Mouse (Mus musculus) stomach, embryonic 14.5 days (tissue): ENCODE data around the gene Rbks. TPM values are rescaled to one million over a fixed set of nuclear protein-coding genes. Genes with fewer than 3 reads are reported as not detected.
A peak's percentile ranks its signal among the peaks of the same experiment; 100 is the strongest.
"Not testable (repeated sequence)": the region's sequence is repeated elsewhere in the genome, so short reads cannot be mapped to it uniquely, and the experiment has no call there.

Source experiments
- ATAC-seq: fragments of 200-750 bp; cut with Nextera tagmentation; 2 replicates; pipeline ENCODE4 v1.8.0; 2017; ENCODE audit warnings: low read depth, moderate TSS enrichment; ENCODE audit not compliant: insufficient number of reproducible peaks, insufficient read depth, low FRiP score
- H3K27ac ChIP-seq: fragments of 300-500 bp; sonication (generic); 2 replicates; pipeline ENCODE4 v1.5.1; 2014; ENCODE audit warnings: mild to moderate bottlenecking, low read length, moderate library complexity, mixed read lengths
- H3K27me3 ChIP-seq: fragments of 300-500 bp; sonication (generic); 2 replicates; pipeline ENCODE4 v1.6.1; 2014; ENCODE audit warnings: low read length, control low read depth, mixed read lengths; ENCODE audit not compliant: control insufficient read depth, insufficient read depth
- H3K36me3 ChIP-seq: fragments of 300-500 bp; sonication (generic); 2 replicates; pipeline ENCODE4 v1.6.1; 2014; ENCODE audit warnings: mild to moderate bottlenecking, control low read depth, low read length, moderate library complexity, mixed read lengths; ENCODE audit not compliant: control insufficient read depth, insufficient read depth
- H3K4me1 ChIP-seq: fragments of 300-500 bp; sonication (generic); 2 replicates; pipeline ENCODE4 v1.6.1; 2014; ENCODE audit warnings: low read length, control low read depth, mixed read lengths; ENCODE audit not compliant: control insufficient read depth, insufficient read depth
- H3K4me2 ChIP-seq: fragments of 300-500 bp; sonication (generic); replicated peaks from 2 replicates; pipeline ENCODE4 v1.6.1; 2014; ENCODE audit warnings: low read depth, low read length, control low read depth
- H3K4me3 ChIP-seq: fragments of 300-500 bp; sonication (generic); 2 replicates; pipeline ENCODE4 v1.5.1; 2014; ENCODE audit warnings: low read depth, low read length, control low read depth
- H3K9ac ChIP-seq: fragments of 300-500 bp; sonication (generic); replicated peaks from 2 replicates; pipeline ENCODE4 v1.6.1; 2014; ENCODE audit warnings: low read depth, mild to moderate bottlenecking, control low read depth, low read length, moderate library complexity, mixed read lengths
- H3K9me3 ChIP-seq: fragments of 300-500 bp; sonication (generic); 2 replicates; pipeline ENCODE4 v1.6.1; 2016; ENCODE audit warnings: low read depth, low read length, control low read depth; ENCODE audit not compliant: control insufficient read depth
- WGBS: fragments of 180-500 bp; shearing (Covaris S2); extraction: QIAGEN DNeasy Blood & Tissue Kit; methylation state at CpG from one replicate; pipeline ENCODE4 v1.1.7; 2014; 5-methylcytosine and 5-hydroxymethylcytosine counted together
- polyA plus RNA-seq: library from polyadenylated mRNA; unstranded; fragments of >200 nt; fragmentation: Nextera tagmentation; extraction: Ambion mirVana; gene quantifications from 2 replicates; pipeline ENCODE4 v1.2.1, GENCODE M21; 2014

Gene Rbks
- polyA plus RNA-seq, 1 experiment from 2014 or later, result 2.2 TPM

DNA sequence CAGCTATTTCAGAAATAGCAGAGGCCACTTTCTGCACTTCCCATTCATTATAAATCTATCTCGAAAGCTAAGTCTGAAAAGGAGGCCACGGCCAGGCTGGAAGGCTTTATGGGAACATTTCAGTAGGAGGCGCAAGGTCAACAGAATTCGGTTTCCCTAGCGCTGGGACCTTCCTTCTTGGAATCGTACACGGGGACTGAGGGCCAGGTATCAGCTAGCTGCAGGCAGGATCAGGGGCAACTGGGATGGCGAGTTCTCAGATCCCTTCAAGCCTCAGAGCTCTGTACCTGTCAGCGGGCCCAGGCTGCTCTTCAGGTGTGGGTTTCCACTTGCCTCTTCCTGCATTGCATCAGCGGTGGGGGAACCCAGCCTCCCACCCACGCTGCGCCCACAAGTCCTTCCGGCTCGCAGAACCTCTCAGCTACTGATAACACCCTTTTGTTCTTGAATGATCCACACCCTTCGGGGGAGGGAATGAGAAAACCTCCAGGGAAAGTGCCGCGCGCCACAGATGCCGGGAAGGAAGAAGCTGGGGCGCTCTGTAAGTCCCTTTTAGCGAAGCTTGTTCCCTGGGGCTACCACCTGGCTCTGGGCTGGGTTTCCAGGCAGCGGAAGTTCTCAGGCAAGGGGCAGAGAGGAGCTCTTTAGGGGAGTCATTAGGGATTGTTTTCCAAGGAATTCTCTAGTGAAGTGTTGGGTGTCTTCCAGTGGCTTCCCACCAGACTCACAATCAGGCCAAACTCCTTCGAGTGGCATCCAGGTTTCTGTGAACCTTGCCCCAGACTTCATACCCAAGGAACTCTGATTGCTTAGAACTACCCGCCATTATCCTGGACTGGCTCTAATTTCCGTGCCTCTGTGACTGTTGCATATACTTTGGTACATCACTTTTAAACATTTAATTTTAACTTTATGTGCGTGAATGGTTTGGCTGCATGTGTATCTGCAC lies 100.7 kb downstream of the Rbks start, which contains the start of gene Mrpl33:
Mrpl33 (plus strand) TSS at position 455 of the 949 bp plus-strand sequence.
- Histone ChIP-seq H3K4me2 (peak within 1 kb of the TSS; percentile 61), H3K27me3 (no peaks in the 10 kb centered on the region), H3K36me3 (no peaks in the 10 kb centered on the region), H3K9me3 (no peaks in the 10 kb centered on the region), H3K4me3 (peak within 1 kb of the TSS; percentile 26), H3K27ac (peak within 1 kb of the TSS; percentile 70), H3K9ac (peak within 1 kb of the TSS; percentile 36; the same call in 1 of the 2 replicates), H3K4me1 (peaks cover 17% of the 10 kb centered on the region; the same call in 1 of the 2 replicates)
- WGBS, result 9% methylated on average over 26 of the region's 26 CpGs
- peak; percentile 80 for ATAC-seq

DNA sequence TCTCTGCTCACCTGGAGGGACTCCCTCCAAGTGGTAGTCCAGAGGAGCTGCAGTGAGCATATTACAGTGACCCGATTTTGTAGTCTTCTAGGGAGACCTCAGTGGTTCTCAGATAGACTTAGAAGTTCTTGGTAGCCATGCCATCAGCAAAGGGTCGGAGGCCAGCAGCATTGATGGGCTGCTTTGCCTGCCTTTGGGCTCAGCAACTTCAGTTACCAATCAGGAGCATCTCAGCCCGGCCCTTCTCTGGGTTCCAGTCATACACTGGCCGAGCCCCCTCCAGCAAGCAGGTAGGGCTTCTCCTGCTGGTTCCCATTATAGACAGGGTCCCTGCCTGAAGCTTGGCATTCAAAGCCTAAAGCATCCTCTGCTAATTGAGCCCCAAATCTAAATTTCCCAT lies 101.6 kb downstream of the Rbks start:
- Histone ChIP-seq H3K27ac (peak overlapping the region; percentile 70; the same call in 1 of the 2 replicates), H3K9me3 (no peaks in the 10 kb centered on the region), H3K4me1 (peaks cover 17% of the 10 kb centered on the region; the same call in 1 of the 2 replicates), H3K9ac (no peak overlapping the region), H3K36me3 (no peaks in the 10 kb centered on the region), H3K4me2 (0 out of 2 replicates have a peak overlapping the region, but pooled peaks have one; percentile 61), H3K4me3 (no peak overlapping the region), H3K27me3 (no peaks in the 10 kb centered on the region)
- 57% methylated on average over 4 of the region's 4 CpGs for WGBS
- no peak for ATAC-seq

DNA sequence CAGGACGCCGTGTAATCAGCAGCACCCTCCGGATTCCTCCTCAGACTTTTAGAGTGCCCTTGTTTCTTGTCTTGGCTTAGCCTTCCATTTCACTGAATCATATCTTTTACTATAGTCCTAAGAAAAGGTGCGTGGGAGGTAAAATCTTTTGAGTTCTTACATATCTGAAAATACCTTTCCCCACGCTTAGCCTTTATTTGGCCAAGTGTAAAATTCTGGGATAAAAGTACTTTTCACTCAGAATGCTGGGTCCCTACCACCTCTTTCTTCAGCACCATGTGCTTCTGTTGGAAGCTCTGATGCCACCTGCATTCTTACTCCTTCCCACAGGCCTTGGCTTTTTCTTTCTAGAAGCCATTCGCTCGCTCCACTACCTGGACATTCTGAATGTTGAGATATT lies 106.3 kb downstream of the Rbks start:
- Histone ChIP-seq H3K4me2 (no peak overlapping the region), H3K4me1 (0 out of 2 replicates have a peak, but pooled peaks cover 5% of the 10 kb centered on the region), H3K9ac (no peak overlapping the region), H3K9me3 (no peaks in the 10 kb centered on the region), H3K27ac (no peak overlapping the region), H3K4me3 (no peak overlapping the region), H3K27me3 (no peaks in the 10 kb centered on the region), H3K36me3 (no peaks in the 10 kb centered on the region)
- no peak for ATAC-seq
- WGBS, result 89% methylated on average over 7 of the region's 7 CpGs

DNA sequence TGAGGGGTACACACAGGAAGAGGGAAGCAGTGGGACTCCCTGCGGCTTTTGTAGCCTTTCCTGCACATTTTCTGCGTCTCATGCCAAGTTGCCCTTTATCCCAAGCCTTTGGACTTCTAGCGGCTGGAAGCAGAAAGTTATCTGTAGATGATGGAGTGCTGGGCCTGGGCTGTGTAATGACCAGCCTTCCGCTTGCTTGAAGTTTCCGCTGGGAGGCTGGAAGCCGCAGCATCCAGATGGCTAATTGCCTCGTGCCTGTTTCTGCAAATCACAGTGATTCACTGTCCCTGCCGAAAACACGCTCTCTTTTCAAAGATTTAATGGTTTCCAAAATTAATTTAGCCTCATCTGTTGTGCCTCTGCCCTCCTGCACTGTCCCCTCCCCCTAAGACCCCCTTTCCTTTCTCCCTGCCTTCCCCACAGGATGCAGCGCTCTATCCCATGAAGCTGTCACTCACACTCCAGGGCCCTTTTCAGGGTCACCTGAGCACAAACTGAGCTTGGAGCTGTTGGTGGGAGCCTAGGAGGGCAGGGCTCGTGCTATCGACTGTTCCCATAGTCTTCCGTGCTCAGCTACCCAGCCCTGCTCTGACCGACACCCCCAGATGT lies 107.6 kb downstream of the Rbks start:
- no peak for ATAC-seq
- Histone ChIP-seq H3K36me3 (no peaks in the 10 kb centered on the region), H3K27ac (no peak overlapping the region; the same call in 1 of the 2 replicates), H3K4me2 (no peak overlapping the region), H3K4me1 (no peaks in the 10 kb centered on the region), H3K9me3 (no peaks in the 10 kb centered on the region), H3K4me3 (no peak overlapping the region), H3K9ac (no peak overlapping the region), H3K27me3 (no peaks in the 10 kb centered on the region)
- 64% methylated on average over 14 of the region's 14 CpGs for WGBS

DNA sequence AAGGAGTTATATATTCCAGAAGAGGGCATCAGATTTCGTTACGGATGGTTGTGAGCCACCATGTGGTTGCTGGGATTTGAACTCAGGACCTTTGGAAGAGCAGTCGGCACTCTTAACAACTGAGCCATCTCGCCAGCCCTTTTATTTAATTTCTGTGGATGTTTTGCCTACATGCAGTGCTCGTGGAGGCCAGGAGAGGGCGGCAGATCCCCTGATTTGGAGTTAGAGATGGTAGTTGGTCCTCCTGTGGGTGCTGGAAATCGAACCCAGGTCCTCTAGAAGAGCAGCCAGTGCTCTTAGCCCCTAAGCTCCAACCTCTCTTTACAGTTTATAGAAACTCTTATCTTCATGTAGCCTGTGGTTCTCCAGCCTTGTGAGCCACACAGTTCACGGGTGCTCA lies 108.8 kb downstream of the Rbks start:
- not testable (repeated sequence) for H3K27ac ChIP-seq, H3K4me1 ChIP-seq, H3K4me2 ChIP-seq, H3K36me3 ChIP-seq, H3K9ac ChIP-seq, H3K9me3 ChIP-seq, H3K27me3 ChIP-seq, ATAC-seq, H3K4me3 ChIP-seq
- WGBS, result 85% methylated on average over 8 of the region's 8 CpGs

DNA sequence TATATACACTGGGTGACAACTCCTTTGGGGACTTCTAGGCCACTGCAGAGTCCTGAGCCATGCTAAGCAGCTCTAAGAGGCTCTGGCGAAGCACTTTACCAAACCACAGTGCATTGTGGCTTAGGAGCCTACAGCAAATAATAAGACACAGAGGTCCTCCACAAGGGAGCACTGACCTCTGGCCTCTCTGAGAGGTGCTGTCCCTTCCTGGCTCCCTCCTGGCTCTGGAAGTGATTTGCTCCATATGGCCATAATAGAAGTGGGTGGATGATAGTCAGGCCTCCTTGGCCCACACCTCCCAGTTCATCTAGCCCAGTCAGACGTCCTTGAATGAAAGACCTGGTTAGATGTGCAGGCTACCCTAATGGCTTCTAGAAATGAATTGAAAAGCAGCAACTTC lies 109.4 kb downstream of the Rbks start:
- ATAC-seq, result no peak
- H3K4me3 ChIP-seq, result no peak overlapping the region
- no peaks in the 10 kb centered on the region for H3K9me3 ChIP-seq
- 75% methylated on average over 2 of the region's 2 CpGs for WGBS
- no peak overlapping the region for H3K9ac ChIP-seq
- no peaks in the 10 kb centered on the region for H3K36me3 ChIP-seq
- no peaks in the 10 kb centered on the region for H3K27me3 ChIP-seq
- no peak overlapping the region for H3K27ac ChIP-seq
- no peak overlapping the region for H3K4me2 ChIP-seq
- H3K4me1 ChIP-seq, result no peaks in the 10 kb centered on the region

DNA sequence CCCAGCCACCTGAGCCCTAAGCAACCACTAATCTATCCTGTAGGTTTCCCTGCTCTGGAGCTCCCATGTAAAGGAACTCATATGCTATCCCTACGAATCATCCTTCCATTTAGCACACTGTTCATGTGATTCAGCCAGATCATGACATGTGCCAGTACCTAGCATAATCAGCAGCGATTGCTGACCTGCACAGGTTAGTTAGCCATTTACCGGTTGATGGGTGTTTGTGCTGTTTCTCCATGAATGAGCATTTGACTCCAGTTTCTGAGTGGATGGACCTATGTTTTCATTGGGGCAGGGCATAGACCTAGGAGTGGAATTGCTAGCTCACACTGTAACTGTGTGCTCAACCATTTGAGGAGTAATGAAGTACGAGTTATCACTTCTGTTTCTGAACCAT lies 111.9 kb downstream of the Rbks start:
- Histone ChIP-seq H3K4me3 (no peak overlapping the region), H3K4me1 (no peaks in the 10 kb centered on the region), H3K4me2 (no peak overlapping the region), H3K9me3 (no peaks in the 10 kb centered on the region), H3K36me3 (no peaks in the 10 kb centered on the region), H3K27ac (no peak overlapping the region), H3K9ac (no peak overlapping the region), H3K27me3 (no peaks in the 10 kb centered on the region)
- WGBS, result 92% methylated on average over 4 of the region's 4 CpGs
- ATAC-seq, result no peak

DNA sequence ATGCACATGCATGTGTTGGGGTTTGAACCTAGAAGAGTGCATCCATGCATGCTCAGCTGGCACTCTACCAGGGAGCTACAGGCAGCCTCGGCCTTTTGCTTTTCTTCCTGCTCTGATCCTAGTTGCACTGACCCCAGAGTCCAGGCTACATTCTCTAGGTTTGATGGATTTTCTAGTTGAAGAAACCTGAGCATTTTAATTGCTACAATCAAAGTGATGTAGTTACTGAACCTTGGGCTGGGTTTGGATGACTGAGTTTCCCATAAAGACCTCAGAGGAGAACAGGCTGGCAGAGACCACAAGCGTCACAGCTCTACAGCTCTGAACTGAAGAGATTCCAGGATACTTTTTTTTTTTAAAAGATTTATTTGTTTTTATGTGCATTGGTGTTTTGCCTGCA lies 114.2 kb downstream of the Rbks start:
- Histone ChIP-seq H3K27me3 (no peaks in the 10 kb centered on the region), H3K27ac (no peak overlapping the region), H3K4me3 (no peak overlapping the region), H3K9ac (no peak overlapping the region), H3K4me1 (no peaks in the 10 kb centered on the region), H3K36me3 (no peaks in the 10 kb centered on the region), H3K9me3 (no peaks in the 10 kb centered on the region), H3K4me2 (no peak overlapping the region)
- ATAC-seq, result no peak
- WGBS, result 75% methylated on average over 2 of the region's 2 CpGs
